10 mouse cellular contexts compared by ENCODE assay signal in the genomic region with DNA sequence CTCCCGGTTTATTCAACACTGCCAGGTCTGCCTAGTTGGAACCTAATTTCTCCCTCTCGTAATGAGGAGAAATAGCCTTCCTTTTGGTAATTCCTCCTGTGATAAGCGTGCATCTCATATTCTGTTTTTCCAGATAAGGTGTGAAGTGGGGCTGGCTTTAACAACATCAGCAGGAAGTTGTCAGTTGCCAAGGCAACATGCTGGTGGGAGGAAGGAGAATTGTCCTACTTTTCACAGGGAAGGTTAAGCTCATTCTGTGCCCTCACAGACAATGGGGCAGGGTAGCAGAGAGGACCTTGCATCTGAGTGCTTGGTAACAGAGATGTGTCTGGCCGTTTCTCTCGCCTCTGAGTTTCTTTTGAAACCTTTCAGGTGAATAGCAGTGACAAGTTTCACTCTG. TPM values are rescaled to one million over a fixed set of nuclear protein-coding genes. Genes with fewer than 3 reads are reported as not detected.
A peak's percentile ranks its signal among the peaks of the same experiment; 100 is the strongest.
DNase-seq lines count a peak whose midpoint lies in the region; ATAC-seq lines count a peak whose summit lies in the region.
"Had no signal": no experiment of that assay in that cellular context is flagged by ENCODE, and none has a peak within 500 bp of the region (broad histone marks: within the 10 kb centered on the region; RNA-seq: fewer than 3 reads in every experiment).

No protein-coding gene starts in this region.

- no peak for ATAC-seq in forebrain, embryonic 12.5 days (ENCODE audit: low FRiP score)
- ATAC-seq in forebrain, embryonic 16.5 days, result no peak
- 0 out of 2 replicates have a peak, but pooled peaks have one; percentile 27 for ATAC-seq in liver, embryonic 11.5 days (replicated peaks; ENCODE audit: low FRiP score)
- ATAC-seq in liver, embryonic 12.5 days, result no peak
- ATAC-seq in megakaryocyte progenitor cell, adult 5-6 weeks (replicated peaks; ENCODE audit: poor library complexity), result peak; percentile 24; the same call in 1 of the 2 replicates

- no peaks in the 10 kb centered on the region for H3K36me3 ChIP-seq in forebrain, embryonic 12.5 days (replicated peaks)
- no peaks in the 10 kb centered on the region for H3K36me3 ChIP-seq in forebrain, embryonic 16.5 days (ENCODE audit: control insufficient read depth, insufficient read depth)
- H3K36me3 ChIP-seq in liver, embryonic 11.5 days (ENCODE audit: control insufficient read depth, insufficient read depth, low read length), result no peaks in the 10 kb centered on the region
- H3K36me3 ChIP-seq in liver, embryonic 12.5 days, result no peaks in the 10 kb centered on the region
- H3K36me3 ChIP-seq: limb, embryonic 15.5 days had no signal

- H3K27me3 ChIP-seq in forebrain, embryonic 12.5 days, result no peaks in the 10 kb centered on the region
- H3K27me3 ChIP-seq in forebrain, embryonic 16.5 days (replicated peaks; ENCODE audit: control insufficient read depth, insufficient read depth, low read length), result no peaks in the 10 kb centered on the region
- H3K27me3 ChIP-seq in liver, embryonic 11.5 days (replicated peaks; ENCODE audit: control insufficient read depth, insufficient read depth, low read length), result no peaks in the 10 kb centered on the region
- no peaks in the 10 kb centered on the region for H3K27me3 ChIP-seq in liver, embryonic 12.5 days (replicated peaks)
- H3K27me3 ChIP-seq: limb, embryonic 15.5 days had no signal

- H3K4me3 ChIP-seq in forebrain, embryonic 12.5 days (replicated peaks), result no peak overlapping the region
- H3K4me3 ChIP-seq in forebrain, embryonic 16.5 days (replicated peaks; ENCODE audit: low read length), result no peak overlapping the region
- no peak overlapping the region for H3K4me3 ChIP-seq in liver, embryonic 11.5 days (ENCODE audit: low read depth, low read length)
- H3K4me3 ChIP-seq in liver, embryonic 12.5 days, result no peak overlapping the region
- H3K4me3 ChIP-seq: erythroblast, embryonic 14.5 days; limb, embryonic 15.5 days had no signal

- H3K4me1 ChIP-seq in forebrain, embryonic 12.5 days, result peaks cover 19% of the 10 kb centered on the region
- H3K4me1 ChIP-seq in forebrain, embryonic 16.5 days (replicated peaks; ENCODE audit: control insufficient read depth, insufficient read depth, low read length), result peaks cover 8% of the 10 kb centered on the region
- H3K4me1 ChIP-seq in liver, embryonic 11.5 days (replicated peaks; ENCODE audit: control insufficient read depth, insufficient read depth, low read length), result peaks cover 13% of the 10 kb centered on the region
- peaks cover 20% of the 10 kb centered on the region for H3K4me1 ChIP-seq in liver, embryonic 12.5 days

- 0 out of 2 replicates have a peak overlapping the region, but pooled peaks have one; percentile 37 for H3K27ac ChIP-seq in forebrain, embryonic 12.5 days
- H3K27ac ChIP-seq in forebrain, embryonic 16.5 days (ENCODE audit: low read length), result no peak overlapping the region
- no peak overlapping the region for H3K27ac ChIP-seq in liver, embryonic 11.5 days (ENCODE audit: low read depth, low read length)
- no peak overlapping the region for H3K27ac ChIP-seq in liver, embryonic 12.5 days
- H3K27ac ChIP-seq: limb, embryonic 15.5 days had no signal

- 47% methylated on average over 5 of the region's 5 CpGs for WGBS in forebrain, embryonic 12.5 days
- WGBS in forebrain, embryonic 16.5 days, result 42% methylated on average over 5 of the region's 5 CpGs
- WGBS in liver, embryonic 11.5 days, result 32% methylated on average over 5 of the region's 5 CpGs
- WGBS in liver, embryonic 12.5 days (ENCODE audit: insufficient replicate concordance), result 19% methylated on average over 5 of the region's 5 CpGs

- H3K9me3 ChIP-seq in forebrain, embryonic 12.5 days, result no peaks in the 10 kb centered on the region
- H3K9me3 ChIP-seq in forebrain, embryonic 16.5 days (ENCODE audit: control insufficient read depth, low read length), result no peaks in the 10 kb centered on the region
- H3K9me3 ChIP-seq in liver, embryonic 11.5 days (ENCODE audit: control insufficient read depth, low read length), result no peaks in the 10 kb centered on the region
- H3K9me3 ChIP-seq in liver, embryonic 12.5 days (replicated peaks), result no peaks in the 10 kb centered on the region
- H3K9me3 ChIP-seq: limb, embryonic 15.5 days had no signal

- H3K4me2 ChIP-seq in forebrain, embryonic 12.5 days, result no peak overlapping the region
- H3K4me2 ChIP-seq in forebrain, embryonic 16.5 days (ENCODE audit: low read length), result no peak overlapping the region
- H3K4me2 ChIP-seq in liver, embryonic 11.5 days, result no peak overlapping the region
- no peak overlapping the region for H3K4me2 ChIP-seq in liver, embryonic 12.5 days
- H3K4me2 ChIP-seq: limb, embryonic 15.5 days had no signal

- no peak overlapping the region for H3K9ac ChIP-seq in forebrain, embryonic 12.5 days
- no peak overlapping the region for H3K9ac ChIP-seq in forebrain, embryonic 16.5 days (replicated peaks; ENCODE audit: low read depth, low read length)
- no peak overlapping the region for H3K9ac ChIP-seq in liver, embryonic 11.5 days (ENCODE audit: low read depth, low read length)
- no peak overlapping the region for H3K9ac ChIP-seq in liver, embryonic 12.5 days
- H3K9ac ChIP-seq: limb, embryonic 15.5 days had no signal

- no peak for DNase-seq in liver, embryonic 11.5 days (ENCODE audit: low spot score)
- DNase-seq in thymus, postnatal 0 days (ENCODE audit: low spot score), result peak; percentile 70
- DNase-seq in layer of hippocampus, postnatal 25 days (ENCODE audit: extremely low spot score in 1 of 2, low spot score in 1 of 2), result no peak
- DNase-seq in lung, postnatal 4 days, result no peak

RNA-seq across cellular contexts. Expression of a gene that starts 47.1 kb away (rescaled TPM):
- 8.4 TPM in 2 replicates for polyA plus RNA-seq in forebrain, embryonic 12.5 days (2016; fragmentation: Nextera tagmentation; extraction: Ambion mirVana)
- polyA plus RNA-seq in forebrain, embryonic 16.5 days (2015; fragmentation: Nextera tagmentation; extraction: Ambion mirVana), result 6.1 and 12.0 TPM in 2 replicates
- polyA plus RNA-seq in liver, embryonic 11.5 days (2014; fragmentation: Nextera tagmentation; extraction: Ambion mirVana), result 4.9 and 5.4 TPM in 2 replicates
- 2.9 and 3.5 TPM in 2 replicates for polyA plus RNA-seq in liver, embryonic 12.5 days (2016; fragmentation: Nextera tagmentation; extraction: Ambion mirVana)
- total RNA-seq in megakaryocyte progenitor cell, adult 5-6 weeks (2015), result not detected in 2 replicates
- total RNA-seq in megakaryocyte progenitor cell, adult 5-6 weeks (2017), result not detected in 2 replicates
- polyA plus RNA-seq in thymus, postnatal 0 days (2015; fragmentation: Nextera tagmentation; extraction: Ambion mirVana), result 1.1 and 1.7 TPM in 2 replicates
- total RNA-seq in layer of hippocampus, postnatal 25 days (2021), result 10 to 100 TPM; 26.7 to 41.8 TPM
- polyA plus RNA-seq: erythroblast, embryonic 14.5 days had no signal

Comparison
In these comparisons a context has a peak if more than half of its experiments do, and no peak if none do; other contexts are left out.
1. ATAC-seq: peak in liver, embryonic 11.5 days (single experiment) and megakaryocyte progenitor cell, adult 5-6 weeks (single experiment); none in forebrain, embryonic 12.5 days (single experiment), forebrain, embryonic 16.5 days (single experiment) and liver, embryonic 12.5 days (single experiment).